Mouse (Mus musculus): ENCODE results near the gene Nudt14. TPM values are rescaled to one million over a fixed set of nuclear protein-coding genes. Genes with fewer than 3 reads are reported as not detected.

Gene Nudt14
- polyA plus RNA-seq, 1 experiment from 2014 or later, result 57.1 TPM

- H3K4me2 ChIP-seq, result no peak overlapping the region
- no peak overlapping the region for H3K27ac ChIP-seq
- ATAC-seq, result no peak
- H3K4me3 ChIP-seq, result no peak overlapping the region
- H3K9ac ChIP-seq, result no peak overlapping the region
- H3K9me3 ChIP-seq (replicated peaks), result no peaks in the 10 kb centered on the region
- peaks cover 10% of the 10 kb centered on the region for H3K36me3 ChIP-seq (ENCODE audit: poor library complexity, severe bottlenecking)
- no peaks in the 10 kb centered on the region for H3K4me1 ChIP-seq
- whole genome bisulfite sequencing, result 71% methylated on average over 8 of the region's 8 CpGs
- no peaks in the 10 kb centered on the region for H3K27me3 ChIP-seq
Measured at GRCm38 (mm10) chr12:112903941-112904340, 38.0 kb downstream of the Nudt14 start.

GRCm38 (mm10) chr12:112900641-112901040, 41.3 kb downstream of the Nudt14 start:
- 87% methylated on average over 9 of the region's 9 CpGs for WGBS
- Histone ChIP-seq H3K27ac (no peak overlapping the region), H3K9ac (no peak overlapping the region), H3K27me3 (no peaks in the 10 kb centered on the region), H3K9me3 (replicated peaks) (no peaks in the 10 kb centered on the region), H3K4me3 (no peak overlapping the region), H3K4me2 (no peak overlapping the region), H3K4me1 (peaks cover 6% of the 10 kb centered on the region), H3K36me3 (ENCODE audit: poor library complexity, severe bottlenecking) (no peaks in the 10 kb centered on the region)
- no peak for ATAC-seq

- no peak for ATAC-seq
- H3K9me3 ChIP-seq (replicated peaks), result no peaks in the 10 kb centered on the region
- no peak overlapping the region for H3K9ac ChIP-seq
- no peaks in the 10 kb centered on the region for H3K27me3 ChIP-seq
- H3K4me3 ChIP-seq, result no peak overlapping the region
- H3K4me2 ChIP-seq, result no peak overlapping the region
- H3K27ac ChIP-seq, result no peak overlapping the region
- H3K4me1 ChIP-seq, result peaks cover 6% of the 10 kb centered on the region
- 53% methylated on average over 4 of the region's 4 CpGs for WGBS
- no peaks in the 10 kb centered on the region for H3K36me3 ChIP-seq (ENCODE audit: poor library complexity, severe bottlenecking)
Measured at GRCm38 (mm10) chr12:112898960-112899359, 43.0 kb downstream of the Nudt14 start.

GRCm38 (mm10) chr12:112898351-112898750, 43.6 kb downstream of the Nudt14 start:
- H3K27ac ChIP-seq, result no peak overlapping the region
- whole genome bisulfite sequencing, result 67% methylated on average over 12 of the region's 12 CpGs
- no peak overlapping the region for H3K4me2 ChIP-seq

GRCm38 (mm10) chr12:112897522-112898212, 44.3 kb downstream of the Nudt14 start:
- ATAC-seq, result peak; percentile 30; the same call in 1 of the 2 replicates
- no peak overlapping the region for H3K9ac ChIP-seq
- H3K36me3 ChIP-seq (ENCODE audit: poor library complexity, severe bottlenecking), result no peaks in the 10 kb centered on the region
- WGBS, result 36% methylated on average over 16 of the region's 16 CpGs
- H3K27me3 ChIP-seq, result no peaks in the 10 kb centered on the region
- no peak overlapping the region for H3K27ac ChIP-seq
- peak overlapping the region; percentile 27; the same call in 1 of the 2 replicates for H3K4me2 ChIP-seq
- H3K4me1 ChIP-seq, result peaks cover 6% of the 10 kb centered on the region
- no peak overlapping the region for H3K4me3 ChIP-seq
- H3K9me3 ChIP-seq (replicated peaks), result no peaks in the 10 kb centered on the region

More at GRCm38 (mm10) chr12:112898351-112898750, 43.6 kb downstream of the Nudt14 start:
- no peak overlapping the region for H3K4me3 ChIP-seq
- no peak overlapping the region for H3K9ac ChIP-seq
- H3K9me3 ChIP-seq (replicated peaks), result no peaks in the 10 kb centered on the region
- peaks cover 6% of the 10 kb centered on the region for H3K4me1 ChIP-seq
- H3K27me3 ChIP-seq, result no peaks in the 10 kb centered on the region
- ATAC-seq, result no peak
- H3K36me3 ChIP-seq (ENCODE audit: poor library complexity, severe bottlenecking), result no peaks in the 10 kb centered on the region

- H3K9ac ChIP-seq, result no peak overlapping the region
- WGBS, result 69% methylated on average over 4 of the region's 4 CpGs
- no peak overlapping the region for H3K4me3 ChIP-seq
- H3K27me3 ChIP-seq, result no peaks in the 10 kb centered on the region
- H3K4me2 ChIP-seq, result no peak overlapping the region
- no peak overlapping the region for H3K27ac ChIP-seq
- H3K36me3 ChIP-seq (ENCODE audit: poor library complexity, severe bottlenecking), result no peaks in the 10 kb centered on the region
- peaks cover 6% of the 10 kb centered on the region for H3K4me1 ChIP-seq
- no peak for ATAC-seq
- no peaks in the 10 kb centered on the region for H3K9me3 ChIP-seq (replicated peaks)
Measured at GRCm38 (mm10) chr12:112894969-112895368, 47.0 kb downstream of the Nudt14 start.

- ATAC-seq, result no peak
- no peak overlapping the region for H3K9ac ChIP-seq
- no peak overlapping the region for H3K4me2 ChIP-seq
- H3K4me1 ChIP-seq, result peaks cover 6% of the 10 kb centered on the region
- no peak overlapping the region for H3K4me3 ChIP-seq
- H3K36me3 ChIP-seq (ENCODE audit: poor library complexity, severe bottlenecking), result no peaks in the 10 kb centered on the region
- 71% methylated on average over 11 of the region's 11 CpGs for WGBS
- no peaks in the 10 kb centered on the region for H3K9me3 ChIP-seq (replicated peaks)
- H3K27ac ChIP-seq, result no peak overlapping the region
- no peaks in the 10 kb centered on the region for H3K27me3 ChIP-seq
Measured at GRCm38 (mm10) chr12:112894303-112894884, 47.5 kb downstream of the Nudt14 start.

- no peak overlapping the region for H3K9ac ChIP-seq
- H3K36me3 ChIP-seq (ENCODE audit: poor library complexity, severe bottlenecking), result no peaks in the 10 kb centered on the region
- H3K4me3 ChIP-seq, result no peak overlapping the region
- no peak overlapping the region for H3K4me2 ChIP-seq
- no peaks in the 10 kb centered on the region for H3K4me1 ChIP-seq
- 74% methylated on average over 7 of the region's 7 CpGs for WGBS
- H3K27ac ChIP-seq, result no peak overlapping the region
- ATAC-seq, result no peak
- H3K9me3 ChIP-seq (replicated peaks), result no peaks in the 10 kb centered on the region
- peaks cover 8% of the 10 kb centered on the region; the same call in 1 of the 2 replicates for H3K27me3 ChIP-seq
Measured at GRCm38 (mm10) chr12:112885465-112885864, 56.5 kb downstream of the Nudt14 start.

Small RNAs within 50 kb of the gene (microRNA-seq; reads per million reads assigned to microRNA genes)
- not detected for gene Mir6941

Other genes with a start within 250 kb of the Nudt14 start
- gene Cep170b, start 221.7 kb downstream of the Nudt14 start, polyA plus RNA-seq (2015; fragmentation: Nextera tagmentation; extraction: Ambion mirVana), result 11.0 and 13.1 TPM in 2 replicates
- gene Pld4, start 181.5 kb downstream of the Nudt14 start, polyA plus RNA-seq (2015; fragmentation: Nextera tagmentation; extraction: Ambion mirVana), result 2.9 and 3.8 TPM in 2 replicates
- gene Ahnak2, start 139.5 kb downstream of the Nudt14 start, polyA plus RNA-seq (2015; fragmentation: Nextera tagmentation; extraction: Ambion mirVana), result 0.25 and 0.35 TPM in 2 replicates
- 12.6 and 15.2 TPM in 2 replicates for gene Clba1, start 133.2 kb downstream of the Nudt14 start, polyA plus RNA-seq (2015; fragmentation: Nextera tagmentation; extraction: Ambion mirVana)
- 123 and 134 TPM in 2 replicates for gene Cdca4, start 112.7 kb downstream of the Nudt14 start, polyA plus RNA-seq (2015; fragmentation: Nextera tagmentation; extraction: Ambion mirVana)
- gene Gpr132, start 73.9 kb downstream of the Nudt14 start, polyA plus RNA-seq (2015; fragmentation: Nextera tagmentation; extraction: Ambion mirVana), result not detected in 2 replicates
- gene Jag2, start 12.3 kb downstream of the Nudt14 start, polyA plus RNA-seq (2015; fragmentation: Nextera tagmentation; extraction: Ambion mirVana), result 4.1 TPM in 2 replicates
- gene Btbd6, start 34.4 kb upstream of the Nudt14 start, polyA plus RNA-seq (2015; fragmentation: Nextera tagmentation; extraction: Ambion mirVana), result 30.3 and 32.7 TPM in 2 replicates
- gene Brf1, start 58.6 kb upstream of the Nudt14 start, polyA plus RNA-seq (2015; fragmentation: Nextera tagmentation; extraction: Ambion mirVana), result 62.5 and 68.8 TPM in 2 replicates
- gene Pacs2, start 72.4 kb upstream of the Nudt14 start, polyA plus RNA-seq (2015; fragmentation: Nextera tagmentation; extraction: Ambion mirVana), result 17.4 and 20.9 TPM in 2 replicates
- not detected in 2 replicates for gene Tex22, start 132.4 kb upstream of the Nudt14 start, polyA plus RNA-seq (2015; fragmentation: Nextera tagmentation; extraction: Ambion mirVana)
- 19.5 and 20.2 TPM in 2 replicates for gene Mta1, start 156.2 kb upstream of the Nudt14 start, polyA plus RNA-seq (2015; fragmentation: Nextera tagmentation; extraction: Ambion mirVana)
- gene Crip2, start 198.1 kb upstream of the Nudt14 start, polyA plus RNA-seq (2015; fragmentation: Nextera tagmentation; extraction: Ambion mirVana), result 314 and 328 TPM in 2 replicates
- gene Crip1, start 204.2 kb upstream of the Nudt14 start, polyA plus RNA-seq (2015; fragmentation: Nextera tagmentation; extraction: Ambion mirVana), result 35.9 and 40.0 TPM in 2 replicates
- 32.2 and 41.2 TPM in 2 replicates for gene Tedc1, start 214.3 kb upstream of the Nudt14 start, polyA plus RNA-seq (2015; fragmentation: Nextera tagmentation; extraction: Ambion mirVana)
- 23.9 and 27.8 TPM in 2 replicates for gene Tmem121, start 243.8 kb upstream of the Nudt14 start, polyA plus RNA-seq (2015; fragmentation: Nextera tagmentation; extraction: Ambion mirVana)

Measured in forebrain, embryonic 13.5 days (tissue).